Mouse (Mus musculus) limb, embryonic 14.5 days (tissue): ENCODE results near the gene Prrxl1. TPM values are rescaled to one million over a fixed set of nuclear protein-coding genes. Genes with fewer than 3 reads are reported as not detected.

Source experiments
- ATAC-seq: fragments of 200-750 bp; cut with Nextera tagmentation; 2 replicates; pipeline ENCODE4 v1.8.0; 2017; ENCODE audit warnings: low read depth, moderate number of reproducible peaks, moderate TSS enrichment; ENCODE audit not compliant: low FRiP score
- DNase-seq: peaks from one replicate; pipeline ENCODE4 v3.0.0-alpha.2; 2015; ENCODE audit warnings: low spot score
- H3K27ac ChIP-seq: fragments of 300-500 bp; sonication (generic); replicated peaks from 2 replicates; pipeline ENCODE4 v1.5.1; 2014; ENCODE audit warnings: low read depth, mild to moderate bottlenecking, low read length, moderate library complexity, mixed read lengths
- H3K27me3 ChIP-seq: fragments of 300-500 bp; sonication (generic); 2 replicates; pipeline ENCODE4 v1.6.1; 2014; ENCODE audit warnings: low read length, mixed read lengths; ENCODE audit not compliant: control insufficient read depth, insufficient read depth
- H3K36me3 ChIP-seq: fragments of 300-500 bp; sonication (generic); 2 replicates; pipeline ENCODE4 v1.6.1; 2014; ENCODE audit warnings: mild to moderate bottlenecking, low read length, moderate library complexity, mixed read lengths; ENCODE audit not compliant: control insufficient read depth, insufficient read depth
- H3K4me1 ChIP-seq: fragments of 300-500 bp; sonication (generic); 2 replicates; pipeline ENCODE4 v1.6.1; 2014; ENCODE audit warnings: antibody characterized with exemption, low read length, mixed read lengths; ENCODE audit not compliant: control insufficient read depth, insufficient read depth
- H3K4me2 ChIP-seq: fragments of 300-500 bp; sonication (generic); replicated peaks from 2 replicates; pipeline ENCODE4 v1.6.1; 2014; ENCODE audit warnings: low read depth, mild to moderate bottlenecking, low read length, moderate library complexity; ENCODE audit not compliant: severe bottlenecking
- H3K4me3 ChIP-seq: fragments of 300-500 bp; sonication (generic); replicated peaks from 2 replicates; pipeline ENCODE4 v1.5.1; 2014; ENCODE audit warnings: low read length
- H3K9ac ChIP-seq: fragments of 300-500 bp; sonication (generic); 2 replicates; pipeline ENCODE4 v1.6.1; 2014; ENCODE audit warnings: mild to moderate bottlenecking, low read depth, low read length, moderate library complexity; ENCODE audit not compliant: severe bottlenecking
- H3K9me3 ChIP-seq: fragments of 300-500 bp; sonication (generic); 2 replicates; pipeline ENCODE4 v1.6.1; 2016; ENCODE audit warnings: low read length; ENCODE audit not compliant: control insufficient read depth
- POLR2A ChIP-seq: fragments of 200-500 bp; IDR thresholded peaks from 2 replicates; pipeline ENCODE4 v1.8.0; 2012; ENCODE audit warnings: inconsistent platforms, mild to moderate bottlenecking, moderate library complexity, borderline replicate concordance; ENCODE audit not compliant: insufficient read depth, insufficient read length; ENCODE audit errors: extremely low read depth
- WGBS: fragments of 180-500 bp; shearing (Covaris S2); extraction: QIAGEN DNeasy Blood & Tissue Kit; methylation state at CpG from one replicate; pipeline ENCODE4 v1.1.7; 2014; 5-methylcytosine and 5-hydroxymethylcytosine counted together
- polyA plus RNA-seq, 2 experiments: library from polyadenylated mRNA; depleted of rRNA in 1 of 2; stranded (reverse) in 1 of 2; unstranded in 1 of 2; fragments of >200 nt; fragmentation: Nextera tagmentation in 1 of 2; extraction: Ambion mirVana in 1 of 2; gene quantifications; 2 replicates each; pipeline versions ENCODE4 v1.2.1 to v1.2.3; 2012 to 2014

Gene Prrxl1
- polyA plus RNA-seq, 2 experiments, result 0.09 TPM; not detected in 1

DNA sequence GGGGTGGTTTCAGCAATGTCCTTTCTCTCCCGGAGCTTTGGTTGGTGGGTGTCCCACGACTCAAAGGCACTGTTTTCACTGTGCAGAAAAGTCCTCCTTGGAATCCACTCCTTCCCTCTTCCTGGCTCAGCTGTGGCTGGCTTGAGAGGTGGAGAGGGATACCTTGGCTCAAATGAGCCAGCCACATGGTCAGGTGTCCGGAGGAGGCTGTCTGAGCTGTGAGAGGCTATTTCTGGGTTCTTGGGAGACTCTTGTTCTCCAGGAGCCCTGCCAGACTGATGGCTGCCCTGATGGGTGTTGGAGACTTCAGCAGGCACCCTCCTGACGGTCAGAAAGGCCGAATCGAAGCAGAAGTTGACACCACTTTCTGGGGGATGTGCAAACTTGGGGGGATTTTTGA lies 63.9 kb downstream of the Prrxl1 start:
- H3K9me3 ChIP-seq, result no peaks in the 10 kb centered on the region

GRCm38 (mm10) chr14:32673178-32673577 lies 74.0 kb downstream of the Prrxl1 start:
- Histone ChIP-seq H3K27ac (no peak overlapping the region), H3K27me3 (no peaks in the 10 kb centered on the region), H3K9ac (no peak overlapping the region), H3K36me3 (no peaks in the 10 kb centered on the region), H3K9me3 (no peaks in the 10 kb centered on the region), H3K4me1 (no peaks in the 10 kb centered on the region), H3K4me3 (no peak overlapping the region), H3K4me2 (no peak overlapping the region)
- WGBS, result 57% methylated on average over 3 of the region's 3 CpGs
- TF ChIP-seq POLR2A, result no peak
- ATAC-seq (no peak), DNase-seq (no peak)

More for the DNA sequence above, 63.9 kb downstream of the Prrxl1 start:
- WGBS, result 78% methylated on average over 6 of the region's 6 CpGs
- Histone ChIP-seq H3K9ac (no peak overlapping the region), H3K27me3 (no peaks in the 10 kb centered on the region), H3K36me3 (no peaks in the 10 kb centered on the region), H3K4me1 (no peaks in the 10 kb centered on the region), H3K27ac (no peak overlapping the region), H3K4me2 (no peak overlapping the region), H3K4me3 (no peak overlapping the region)
- DNase-seq (no peak), ATAC-seq (no peak)
- TF ChIP-seq POLR2A, result no peak

- H3K9ac ChIP-seq, result no peak overlapping the region
- H3K4me2 ChIP-seq, result no peak overlapping the region
- no peak for DNase-seq
- no peaks in the 10 kb centered on the region for H3K36me3 ChIP-seq
- H3K4me3 ChIP-seq, result no peak overlapping the region
- WGBS, result 76% methylated on average over 3 of the region's 3 CpGs
- no peaks in the 10 kb centered on the region for H3K9me3 ChIP-seq
- ATAC-seq, result no peak
- no peaks in the 10 kb centered on the region for H3K4me1 ChIP-seq
- H3K27me3 ChIP-seq, result no peaks in the 10 kb centered on the region
- no peak overlapping the region for H3K27ac ChIP-seq
- TF ChIP-seq POLR2A, result no peak
Observed at GRCm38 (mm10) chr14:32678565-32678964, 79.4 kb downstream of the Prrxl1 start.

DNA sequence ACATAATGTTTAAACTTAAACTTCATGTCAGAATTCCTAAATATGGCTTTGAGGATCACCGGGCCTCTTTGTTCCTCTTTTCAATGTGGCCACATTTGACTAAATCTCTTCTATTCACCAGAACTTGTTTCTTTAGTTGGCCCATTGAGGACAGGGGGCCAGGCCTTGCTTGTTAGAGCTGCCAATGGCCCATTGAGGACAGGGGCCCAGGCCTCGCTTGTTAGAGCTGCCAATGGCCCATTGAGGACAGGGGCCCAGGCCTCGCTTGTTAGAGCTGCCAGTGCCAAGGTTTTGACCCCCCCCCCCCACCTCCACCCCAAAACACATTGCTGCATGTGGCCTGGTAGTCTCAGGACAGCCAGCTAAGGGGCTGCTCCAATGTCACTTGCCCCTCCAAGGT lies 82.4 kb downstream of the Prrxl1 start:
- no peaks in the 10 kb centered on the region for H3K36me3 ChIP-seq
- DNase-seq (no peak), ATAC-seq (no peak)
- H3K27ac ChIP-seq, result no peak overlapping the region
- 88% methylated on average over 2 of the region's 3 CpGs for WGBS
- TF ChIP-seq POLR2A, result no peak
- H3K9ac ChIP-seq, result no peak overlapping the region
- H3K27me3 ChIP-seq, result no peaks in the 10 kb centered on the region
- peaks cover 6% of the 10 kb centered on the region; the same call in 1 of the 2 replicates for H3K4me1 ChIP-seq
- no peak overlapping the region for H3K4me2 ChIP-seq
- H3K9me3 ChIP-seq, result no peaks in the 10 kb centered on the region
- H3K4me3 ChIP-seq, result no peak overlapping the region

GRCm38 (mm10) chr14:32682536-32682935 lies 83.3 kb downstream of the Prrxl1 start:
- no peak overlapping the region for H3K9ac ChIP-seq
- TF ChIP-seq POLR2A, result no peak
- H3K4me3 ChIP-seq, result no peak overlapping the region
- no peak overlapping the region for H3K4me2 ChIP-seq
- no peaks in the 10 kb centered on the region for H3K36me3 ChIP-seq
- peaks cover 6% of the 10 kb centered on the region; the same call in 1 of the 2 replicates for H3K4me1 ChIP-seq
- H3K9me3 ChIP-seq, result no peaks in the 10 kb centered on the region
- H3K27ac ChIP-seq, result no peak overlapping the region
- DNase-seq (no peak), ATAC-seq (no peak)
- H3K27me3 ChIP-seq, result no peaks in the 10 kb centered on the region
- 87% methylated on average over 12 of the region's 12 CpGs for WGBS
